Mouse (Mus musculus) urinary bladder, postnatal 36 days (tissue): ENCODE data around the gene Gm17409.

Experiments used
- DNase-seq, 2 experiments: peaks; one replicate each; pipeline ENCODE4 v3.0.0; 2022; ENCODE audit warnings: low spot score in 2 of 2, mixed read lengths in 1 of 2

The Gm17409 gene

DNA sequence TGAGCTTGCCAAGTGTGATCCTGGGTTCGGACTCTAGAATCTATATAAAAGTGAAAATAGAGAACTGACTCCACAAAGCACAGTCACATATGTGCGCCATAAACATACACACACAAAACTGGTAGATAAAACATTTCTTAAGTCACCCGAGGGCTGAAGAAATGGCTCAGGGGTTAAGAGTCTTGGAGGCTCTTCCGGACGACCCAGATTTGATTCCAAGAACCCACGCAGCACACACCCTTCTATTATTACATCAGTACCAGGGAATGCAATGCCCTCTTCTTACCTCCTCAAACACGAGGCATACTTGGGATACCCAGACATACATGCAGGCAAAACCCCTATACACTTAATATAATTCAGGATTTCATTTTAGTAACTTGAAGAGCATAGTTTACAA, at the start of gene Gm17409:
Gene Gm17409, plus strand, starts transcription at position 301 of the 400 bp plus-strand sequence.
- no peak for DNase-seq

DNA sequence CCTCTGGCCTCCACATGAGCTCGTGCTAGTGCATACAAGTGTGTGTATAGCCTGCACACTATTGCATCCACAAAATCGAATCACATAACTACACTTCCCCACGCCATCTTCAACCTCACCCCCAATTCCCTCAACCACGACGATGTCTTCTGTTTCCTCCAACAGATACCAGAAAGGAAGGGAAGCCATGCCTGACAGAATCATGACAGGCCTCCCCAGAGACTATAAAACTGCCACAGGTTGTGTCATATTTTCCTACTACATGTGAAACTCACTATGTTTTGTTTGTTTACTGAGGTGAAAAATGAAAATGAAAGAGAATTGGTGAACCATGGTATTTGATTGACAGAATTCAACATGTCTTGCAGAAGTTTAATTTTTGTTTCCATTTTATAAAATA, 46.6 kb upstream of the Gm17409 start:
- DNase-seq, result no peak

GRCm38 (mm10) chr2:58425436-58426004, 44.4 kb upstream of the Gm17409 start:
- no peak for DNase-seq

DNA sequence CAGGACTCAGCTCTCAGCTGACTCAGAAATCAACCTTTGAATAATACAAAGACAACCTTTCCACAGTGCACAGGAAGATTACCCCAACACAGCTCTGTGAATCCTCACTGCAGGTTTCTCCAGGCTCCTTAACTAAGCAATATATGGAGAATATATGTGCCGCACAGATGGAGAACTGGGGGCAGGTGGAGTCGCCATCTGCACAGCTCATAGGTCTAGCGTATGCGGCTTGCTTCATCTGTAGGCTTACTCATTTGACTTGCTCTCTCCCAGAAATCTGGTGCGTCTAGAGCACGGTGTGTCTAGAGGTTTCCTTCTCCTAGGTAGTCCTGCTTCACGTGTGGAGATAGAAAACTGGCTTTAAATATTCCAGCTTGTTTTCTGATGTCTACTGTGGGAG, 37.7 kb upstream of the Gm17409 start:
- DNase-seq, result no peak

DNA sequence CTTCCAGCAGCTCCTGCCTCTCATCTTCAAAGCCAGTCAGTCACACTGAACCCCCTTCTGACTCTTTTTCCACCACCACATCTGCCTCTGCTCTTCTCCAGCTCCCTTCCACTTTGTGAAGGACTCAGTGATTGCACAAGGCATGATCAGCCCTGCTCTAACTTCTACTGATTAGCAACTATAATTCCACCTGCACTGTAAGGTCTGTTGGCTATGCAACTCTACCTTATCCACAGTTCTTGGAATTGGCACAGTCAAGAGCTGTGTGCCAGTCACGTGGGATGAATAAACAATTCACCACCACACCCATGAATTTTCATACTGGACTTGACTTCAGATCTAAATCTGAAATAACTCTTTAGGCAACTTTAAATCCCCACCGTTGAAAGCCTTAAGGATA, 36.6 kb upstream of the Gm17409 start:
- no peak for DNase-seq

DNA sequence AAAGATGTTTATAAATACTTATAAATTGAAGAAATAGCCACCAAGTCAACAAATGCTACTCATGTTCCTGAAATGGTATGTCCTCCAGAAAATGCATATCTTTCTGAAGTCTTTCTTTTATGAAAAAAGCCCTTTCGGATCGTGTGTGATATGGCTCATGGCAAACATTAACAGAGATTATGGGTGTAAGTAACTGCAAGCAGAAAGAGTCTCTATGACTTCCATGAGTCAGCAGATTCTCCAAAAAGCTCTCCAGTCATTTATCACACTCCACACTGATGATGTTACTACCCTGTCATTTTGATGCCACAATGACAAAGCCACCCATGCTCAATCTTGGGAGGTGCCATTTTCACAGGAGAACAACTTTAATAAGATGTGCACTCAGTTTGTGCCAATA, 35.5 kb upstream of the Gm17409 start:
- DNase-seq, result no peak

DNA sequence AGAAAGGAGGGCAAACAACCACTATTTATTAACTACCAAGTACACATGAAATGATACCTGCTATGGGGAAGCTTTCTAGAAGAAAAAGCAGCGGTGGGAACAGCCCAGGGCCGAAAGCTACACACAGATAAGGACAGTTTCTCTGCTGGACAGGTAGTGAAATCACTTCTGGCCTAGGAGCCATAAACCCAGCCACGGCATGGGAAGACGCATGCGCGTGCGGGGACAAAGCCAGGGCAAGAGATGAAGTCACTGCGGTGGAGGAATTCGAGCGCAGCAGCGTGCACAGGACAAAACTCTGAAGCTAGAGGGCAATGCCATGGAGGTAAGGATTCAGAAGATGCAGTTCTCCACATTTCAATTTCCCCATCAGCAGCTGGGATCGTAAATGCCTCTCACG, 34.4 kb upstream of the Gm17409 start:
- DNase-seq, result no peak

DNA sequence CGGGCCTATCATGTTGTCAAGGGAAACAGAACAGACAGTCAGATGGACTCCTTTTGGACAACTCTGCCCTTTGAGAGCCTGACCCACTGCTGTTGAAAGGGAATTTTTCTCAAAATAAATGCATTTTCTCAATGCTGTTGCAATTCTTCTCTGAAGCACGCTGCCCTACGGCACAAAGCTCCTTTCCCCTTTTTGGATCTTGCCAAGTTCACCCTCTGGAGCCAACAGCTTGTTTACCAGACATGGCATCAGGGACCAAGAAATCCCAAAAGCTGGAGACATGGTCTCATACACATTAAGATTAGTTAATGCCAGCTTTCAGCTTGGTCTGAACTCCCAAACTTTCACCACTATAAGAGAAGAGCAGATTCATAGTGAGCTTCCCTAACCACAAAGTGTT, 33.0 kb upstream of the Gm17409 start:
- DNase-seq, result peak in 1 of 2 experiments; percentile 28

- no peak for DNase-seq
Observed at GRCm38 (mm10) chr2:58443163-58443562, 26.8 kb upstream of the Gm17409 start.

GRCm38 (mm10) chr2:58447001-58447400, 22.9 kb upstream of the Gm17409 start:
- DNase-seq, result no peak

- no peak for DNase-seq
Observed at GRCm38 (mm10) chr2:58454095-58454865, 15.6 kb upstream of the Gm17409 start.

GRCm38 (mm10) chr2:58456843-58457487, 13.0 kb upstream of the Gm17409 start:
- DNase-seq, result peak in 1 of 2 experiments; percentile 42

DNA sequence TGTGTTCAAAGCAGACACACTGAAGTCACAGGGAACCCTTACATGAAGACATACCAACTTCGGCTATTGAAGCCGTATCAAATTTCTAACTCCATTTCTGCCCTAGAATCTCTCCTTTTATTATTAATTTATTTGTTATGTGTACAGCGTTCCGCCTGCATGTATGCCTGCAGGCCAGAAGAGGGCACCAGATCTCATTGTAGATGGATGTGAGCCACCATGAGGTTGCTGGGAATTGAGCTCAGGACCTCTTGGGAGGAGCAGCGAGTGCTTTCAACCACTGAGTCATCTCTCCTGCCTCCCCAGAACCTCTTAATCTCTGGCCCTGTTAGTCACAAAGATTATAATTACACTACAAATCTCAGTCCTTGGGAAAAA, 12.4 kb upstream of the Gm17409 start:
- DNase-seq, result no peak

DNA sequence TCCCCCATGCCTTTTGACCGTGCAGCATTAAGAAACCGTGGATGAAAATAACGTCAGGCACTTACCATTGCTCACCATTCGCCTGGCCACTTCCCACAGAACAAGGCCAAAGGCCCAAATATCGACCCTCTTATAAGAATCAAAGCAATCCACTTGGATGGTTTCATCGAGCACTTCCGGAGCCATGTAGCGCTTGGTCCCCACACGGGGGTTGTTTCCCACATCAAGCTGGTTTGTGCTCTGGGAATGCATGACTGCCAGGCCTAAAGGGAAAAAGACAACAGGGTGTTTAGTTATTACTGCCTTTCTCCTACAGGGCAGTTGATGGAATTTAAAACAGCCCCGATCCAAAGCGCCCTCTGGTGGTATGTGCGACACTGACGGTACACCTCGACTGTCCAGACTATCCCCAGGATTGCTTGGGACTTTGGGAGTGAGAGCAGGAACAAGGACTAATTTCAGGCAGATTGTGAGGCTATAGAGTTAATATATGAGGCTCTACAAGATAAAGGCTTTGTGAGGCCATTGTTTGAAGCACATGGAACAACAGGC, 11.0 kb upstream of the Gm17409 start:
- peak; percentile 23 to 36 for DNase-seq

DNA sequence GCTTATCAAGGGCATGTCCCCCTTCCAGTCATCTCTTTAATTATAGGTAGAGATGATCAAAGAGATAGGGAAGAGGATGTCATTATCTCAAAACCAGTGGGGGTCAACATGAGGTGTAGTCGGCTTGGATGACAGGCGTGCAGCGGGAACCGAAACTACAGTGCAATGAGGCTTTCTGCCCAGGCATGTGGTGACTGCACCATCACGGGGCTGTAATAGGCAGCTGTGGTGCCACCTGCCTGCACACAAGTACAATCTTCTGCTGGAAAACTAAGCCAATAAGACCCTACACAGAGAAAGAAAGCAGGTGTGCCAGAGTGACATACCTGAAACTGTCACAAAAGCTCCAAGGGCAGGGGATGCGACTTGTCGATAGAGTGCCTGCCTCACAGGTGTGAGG, 374 bp downstream of the Gm17409 start:
- no peak for DNase-seq

DNA sequence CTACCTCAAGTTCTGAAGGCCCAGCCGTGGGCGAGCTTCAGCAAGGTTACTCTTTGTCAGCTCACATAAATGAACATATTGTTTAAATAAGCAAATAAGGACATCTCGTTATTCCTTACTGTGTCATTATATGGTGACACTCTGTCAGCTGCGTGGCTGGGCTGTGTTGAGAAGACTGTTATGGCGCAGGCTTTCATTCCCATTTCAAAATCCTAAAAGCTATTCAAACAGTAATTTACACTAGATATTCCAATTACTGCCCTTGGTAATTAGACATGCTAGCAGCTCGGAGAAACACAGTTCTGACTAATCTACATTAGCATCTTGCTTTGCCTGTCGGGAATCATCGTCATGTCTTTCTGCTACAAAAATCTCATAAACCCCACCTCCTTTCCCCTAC, 5.7 kb downstream of the Gm17409 start:
- DNase-seq, result no peak

DNA sequence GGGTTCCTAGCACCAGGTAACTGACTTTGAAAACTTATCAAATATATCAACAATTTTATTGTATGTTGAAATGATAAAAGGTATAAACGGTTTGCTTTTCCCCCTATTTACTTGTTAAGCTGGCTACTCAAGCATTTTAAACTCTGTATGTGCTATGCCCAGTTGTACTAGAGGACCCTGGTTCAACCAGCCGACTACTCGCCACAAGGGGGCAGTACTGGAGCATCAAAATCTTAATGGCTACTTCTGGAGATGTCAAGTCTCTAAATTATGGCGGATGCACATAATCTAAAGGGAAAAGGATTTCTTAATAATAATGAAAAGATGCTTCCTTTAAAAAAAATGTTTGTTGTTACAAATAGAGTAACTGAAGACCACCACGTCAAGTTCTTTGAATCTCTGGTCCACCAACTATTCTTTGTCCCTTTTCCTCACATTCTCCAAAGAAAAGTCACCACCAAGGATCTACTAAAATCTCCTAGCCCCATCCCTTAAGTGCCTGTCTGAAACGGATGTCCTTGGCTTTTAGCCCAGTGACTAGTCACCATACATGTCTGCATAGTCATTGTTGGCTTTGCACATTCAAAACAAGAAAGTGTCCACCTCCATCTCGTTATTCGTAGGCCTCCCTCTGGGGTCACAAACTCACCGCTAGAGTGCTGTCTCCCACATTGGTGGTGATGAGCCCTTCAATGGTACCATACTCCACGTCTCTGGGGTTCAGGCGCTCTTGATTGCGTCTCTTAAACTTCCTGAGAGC, 7.2 kb downstream of the Gm17409 start:
- DNase-seq, result peak; percentile 79 to 84

DNA sequence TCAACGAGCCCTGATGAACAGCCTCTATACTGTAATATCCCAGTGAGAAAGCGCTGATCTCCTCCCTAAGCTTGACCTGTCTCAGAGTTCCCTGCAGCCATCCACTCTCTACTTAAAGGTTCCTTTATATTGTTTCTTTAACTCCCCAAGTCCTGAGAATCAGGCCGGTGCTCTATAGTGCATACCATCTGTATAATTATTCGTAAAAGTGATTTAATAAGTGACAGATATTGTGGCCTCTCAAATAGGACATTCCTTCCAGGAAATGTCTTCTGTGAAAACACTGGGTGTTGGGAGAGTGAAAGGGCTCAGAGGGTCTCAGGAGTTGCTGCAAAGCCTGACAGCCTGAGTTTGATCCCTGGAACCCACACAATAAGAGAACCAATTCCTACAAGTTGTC, 8.2 kb downstream of the Gm17409 start:
- no peak for DNase-seq

DNA sequence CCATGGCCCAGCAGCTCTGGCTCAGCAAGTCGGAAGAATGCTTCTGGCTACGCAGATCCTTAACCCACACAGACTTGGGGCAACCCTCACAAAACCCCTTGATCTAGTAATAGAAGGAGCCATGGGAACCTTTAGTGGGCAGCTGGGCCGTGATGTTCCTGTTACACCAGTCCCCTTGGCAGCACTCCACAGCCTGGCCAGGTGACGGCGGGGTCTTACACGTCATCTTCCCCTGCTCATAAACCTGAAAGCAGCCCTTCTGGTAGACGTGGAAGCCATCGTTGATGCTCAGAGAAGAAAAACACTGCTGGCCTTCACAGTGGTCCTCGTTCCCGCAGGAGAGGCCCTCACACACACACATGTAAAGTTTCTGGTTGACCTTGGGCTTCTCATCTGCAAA, 9.6 kb downstream of the Gm17409 start:
- no peak for DNase-seq

- DNase-seq, result peak; percentile 39 to 55
Observed at GRCm38 (mm10) chr2:58480764-58481163, 10.8 kb downstream of the Gm17409 start.

GRCm38 (mm10) chr2:58481450-58482100, 11.7 kb downstream of the Gm17409 start:
- DNase-seq, result no peak
